Mouse (Mus musculus) central nervous system, embryonic 11.5 days (tissue): ENCODE results near the gene St3gal3. TPM values are rescaled to one million over a fixed set of nuclear protein-coding genes. Genes with fewer than 3 reads are reported as not detected.

Experiments
- polyA plus RNA-seq: library from polyadenylated mRNA; depleted of rRNA; stranded (reverse); fragments of >200 nt; gene quantifications from 2 replicates; pipeline ENCODE4 v1.2.3, GENCODE M21; 2012; rRNA removed

St3gal3 gene
- polyA plus RNA-seq, result 14.0 and 19.6 TPM in 2 replicates

DNA sequence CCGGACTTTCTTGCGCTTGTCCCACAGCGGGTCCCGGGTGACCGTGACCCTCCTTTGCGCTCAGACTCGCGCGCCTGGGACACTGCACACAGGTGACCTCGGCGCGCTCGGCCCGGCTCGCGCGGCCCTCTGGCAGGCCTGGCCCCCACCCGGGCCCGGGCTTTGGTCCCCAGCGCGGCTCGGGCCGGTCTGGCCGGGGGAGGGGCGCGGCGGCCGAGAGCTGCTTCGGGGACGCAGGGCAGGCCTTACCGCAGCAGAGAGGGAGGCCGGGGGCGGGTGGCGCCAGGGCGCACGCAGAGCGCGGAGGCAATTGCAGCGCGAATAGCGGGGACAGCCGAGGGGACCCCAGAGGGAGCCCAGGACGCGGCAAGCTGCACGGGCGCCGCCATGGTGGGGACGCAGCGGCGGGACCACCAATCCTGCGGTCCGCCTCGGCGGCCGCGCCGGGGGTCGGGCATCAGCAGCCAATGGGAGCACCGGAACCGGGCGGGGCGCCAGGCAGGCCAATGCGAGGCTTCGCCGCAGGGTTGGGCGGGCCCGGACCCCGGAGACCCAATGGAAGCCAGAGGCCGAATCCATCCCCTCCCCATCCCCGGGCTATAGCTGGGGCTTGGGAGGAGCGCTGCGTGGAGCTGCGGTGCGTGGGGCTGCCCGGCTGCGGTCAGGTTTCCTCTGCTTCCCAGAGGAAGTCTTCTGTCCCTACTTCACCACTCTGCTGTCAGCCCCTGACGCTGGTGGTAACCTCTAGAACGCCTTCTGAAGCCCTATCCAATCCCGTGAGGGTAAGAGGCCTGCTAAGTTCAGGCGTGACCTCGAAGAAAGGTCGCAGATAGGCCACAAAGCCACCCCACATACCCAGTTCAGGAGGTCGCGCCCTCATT lies at the start of gene St3gal3:
St3gal3 (minus strand) TSS at position 430 of the 881 bp plus-strand sequence.

DNA sequence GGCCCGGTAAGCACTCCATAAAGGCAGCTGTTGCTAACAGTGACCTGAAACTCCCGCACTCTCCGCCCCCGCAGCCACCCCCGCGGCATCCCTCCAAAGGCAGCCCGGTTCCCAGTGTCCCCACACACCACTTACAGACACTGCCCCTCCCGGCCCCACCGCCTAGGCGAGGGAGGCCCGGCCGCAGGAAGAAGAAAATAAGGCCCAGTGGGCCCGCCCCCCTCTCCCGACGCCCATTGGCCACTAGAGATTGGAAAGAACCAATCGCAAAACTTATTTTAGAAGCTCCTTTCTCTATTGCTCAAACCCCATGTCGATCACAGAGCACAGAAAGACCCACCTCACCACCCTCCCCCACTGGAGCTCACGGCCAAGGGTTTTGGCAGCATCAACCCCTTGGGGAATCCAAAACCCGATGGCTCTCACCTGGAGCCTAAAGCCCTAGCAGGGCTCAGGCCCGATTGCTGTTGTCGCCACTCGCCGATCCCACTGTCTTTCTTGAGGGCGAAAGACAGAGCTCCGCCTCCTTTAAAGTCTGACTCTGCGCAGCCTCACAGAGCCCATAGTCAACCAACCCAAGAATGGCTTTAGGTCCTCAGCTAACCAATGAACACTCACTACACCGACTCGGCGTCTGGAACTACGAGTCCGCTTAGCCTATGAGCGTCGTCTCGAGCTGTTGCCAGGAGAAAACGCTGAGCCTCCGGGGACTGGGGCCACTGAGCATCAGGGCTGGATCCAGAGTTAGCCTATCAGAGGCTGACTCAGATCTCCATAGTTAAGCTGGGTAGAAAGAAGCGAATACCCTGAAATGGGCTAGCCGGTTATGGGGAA lies 45.0 kb upstream of the St3gal3 start, which contains the start of gene Kdm4a:
Kdm4a (minus strand) TSS at position 577 of the 834 bp plus-strand sequence.

GRCm38 (mm10) chr4:117929391-117929881 lies 205.3 kb downstream of the St3gal3 start, which contains the start of gene Artn:
Gene Artn, minus strand, starts transcription at chr4:117929763.

GRCm38 (mm10) chr4:117914591-117915442 lies 219.9 kb downstream of the St3gal3 start, which contains the start of gene Ipo13:
Gene Ipo13, minus strand, starts transcription at chr4:117914999.

DNA sequence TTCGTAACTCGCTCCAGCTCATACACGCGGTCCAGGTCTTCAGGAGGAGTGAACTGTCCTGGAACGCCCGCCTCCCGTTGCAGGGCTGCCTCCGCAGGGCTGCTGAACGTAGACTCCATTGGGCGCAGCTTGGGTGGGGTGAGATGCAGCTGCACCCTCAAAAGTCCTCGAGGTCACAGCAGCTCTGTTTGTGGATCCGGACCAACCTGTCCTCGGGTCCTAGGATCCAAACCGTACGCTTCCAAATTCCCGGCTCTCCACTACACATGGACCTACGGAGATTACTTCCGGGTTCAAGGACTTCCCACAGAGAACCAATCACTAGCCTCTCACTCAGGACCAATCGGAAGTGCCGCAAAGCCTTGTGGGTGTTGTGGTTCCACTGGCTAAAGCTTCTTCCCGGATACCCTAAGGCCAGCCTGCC lies 243.0 kb downstream of the St3gal3 start, which contains the start of gene Dph2:
Dph2 (minus strand) TSS at position 295 of the 424 bp plus-strand sequence.

DNA sequence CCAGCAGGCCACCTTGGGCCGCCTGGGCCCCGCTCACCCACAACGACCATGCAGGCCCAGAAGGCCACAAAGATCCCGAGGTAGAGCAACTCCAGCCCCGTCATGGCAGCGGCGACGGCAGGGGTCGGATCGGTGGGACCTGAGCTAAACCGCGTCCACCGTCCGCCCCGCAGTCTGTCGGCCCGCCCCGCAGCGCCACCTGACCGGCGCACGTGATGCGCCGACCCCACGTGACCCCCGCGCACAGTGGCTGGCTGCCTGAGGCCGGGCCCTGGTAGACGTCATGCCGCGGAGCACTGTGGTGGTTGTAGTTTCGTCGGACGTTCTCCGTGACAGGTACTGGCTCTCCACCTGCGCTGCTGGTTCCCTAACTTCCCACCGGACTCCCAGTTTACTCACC lies 247.6 kb downstream of the St3gal3 start, which contains the start of gene Atp6v0b:
Atp6v0b (minus strand) TSS at position 201 of the 400 bp plus-strand sequence.

GRCm38 (mm10) chr4:117882701-117883691 lies 251.7 kb downstream of the St3gal3 start, which contains the start of gene B4galt2:
Gene B4galt2, minus strand, starts transcription at chr4:117883487.

Other genes starting within 250 kb of the St3gal3 start
- 191 and 197 TPM in 2 replicates for gene Atp6v0b, start 247.6 kb downstream of the St3gal3 start, polyA plus RNA-seq
- gene Dph2, start 242.9 kb downstream of the St3gal3 start, polyA plus RNA-seq, result 19.1 and 19.3 TPM in 2 replicates
- 65.4 and 70.2 TPM in 2 replicates for gene Ipo13, start 219.9 kb downstream of the St3gal3 start, polyA plus RNA-seq
- 0.18 and 2.0 TPM in 2 replicates for gene Artn, start 205.2 kb downstream of the St3gal3 start, polyA plus RNA-seq
- gene Kdm4a, start 45.1 kb upstream of the St3gal3 start, polyA plus RNA-seq, result 97.6 and 113 TPM in 2 replicates
- 72.6 and 95.1 TPM in 2 replicates for gene Ptprf, start 156.5 kb upstream of the St3gal3 start, polyA plus RNA-seq